Mouse (Mus musculus): ENCODE measurements around the gene Tle3.

GRCm38 (mm10) chr9:61445151-61445550, 73.0 kb downstream of the Tle3 start:
- TF ChIP-seq HCFC1 (IDR thresholded peaks at IDR 0.05; ENCODE audit: borderline replicate concordance, insufficient read depth, low read length), result no peak
- TF ChIP-seq ZNF384 (IDR thresholded peaks at IDR 0.05; ENCODE audit: low read depth, low read length), result no peak
- TF ChIP-seq CHD2 (IDR thresholded peaks at IDR 0.05; ENCODE audit: low read depth, low read length), result no peak

Measured in ES-E14 (cell line).